Mouse (Mus musculus) heart, adult 2 months (tissue): Measurements from ENCODE around the gene Hdac9.

Source experiments
- CTCF ChIP-seq: fragments of 200-600 bp; IDR thresholded peaks from 2 replicates; pipeline ENCODE4 v1.8.1; 2022; ENCODE audit warnings: antibody characterized with exemption, mild to moderate bottlenecking, moderate library complexity
- POLR2A ChIP-seq: fragments of 200-500 bp; IDR thresholded peaks from 2 replicates; pipeline ENCODE4 v1.6.1; 2011; ENCODE audit warnings: mild to moderate bottlenecking, low read depth, low read length, control low read depth; ENCODE audit not compliant: insufficient read depth

DNA sequence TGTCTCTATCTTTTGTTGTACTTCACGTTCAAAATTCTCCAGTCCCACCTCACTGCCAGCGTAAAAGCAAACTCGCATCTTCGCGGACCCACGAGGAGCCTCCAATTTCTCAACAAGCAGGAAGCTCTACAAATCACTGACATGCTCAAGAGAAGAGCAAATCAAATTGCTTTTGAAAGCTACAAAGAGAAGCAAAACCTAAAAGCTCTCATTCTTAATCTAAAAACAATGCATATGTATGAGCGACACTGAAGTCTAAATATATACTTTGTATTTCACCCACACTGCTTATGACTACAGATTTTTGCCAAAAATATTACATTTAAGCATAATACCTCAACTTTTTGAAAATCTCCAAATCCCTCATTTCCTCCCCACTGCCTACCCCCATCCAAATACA is 45.9 kb downstream of the Hdac9 start:
- TF ChIP-seq CTCF (no peak), POLR2A (no peak)
